Mouse (Mus musculus): ENCODE measurements at regions not wholly inside any gene's neighbourhood (a gene's known extent, or its start where the extent isn't known, plus 50 kb on each side); places are given as distances from the start of the nearest gene placed in this dataset.

GRCm38 (mm10) chr1:75639031-75640001 is 93.2 kb downstream of the Slc4a3 start:
- WGBS, result 49% methylated on average over 8 of the region's 8 CpGs
- Histone ChIP-seq H3K36me3 (ENCODE audit: insufficient read depth) (no peaks in the 10 kb centered on the region), H3K4me2 (ENCODE audit: low read depth) (no peak overlapping the region), H3K27ac (ENCODE audit: low read depth, low read length) (no peak overlapping the region), H3K4me3 (ENCODE audit: low read depth, low read length) (no peak overlapping the region), H3K9ac (no peak overlapping the region), H3K4me1 (ENCODE audit: insufficient read depth) (no peaks in the 10 kb centered on the region), H3K9me3 (ENCODE audit: low read length) (no peaks in the 10 kb centered on the region), H3K27me3 (ENCODE audit: insufficient read depth, low read length) (no peaks in the 10 kb centered on the region)
- TF ChIP-seq CTCF (IDR thresholded peaks at IDR 0.05; ENCODE audit: low read depth), result no peak
- DNase-seq (no peak), ATAC-seq (no peak)

- Histone ChIP-seq H3K4me2 (ENCODE audit: low read depth) (no peak overlapping the region), H3K27me3 (ENCODE audit: insufficient read depth, low read length) (no peaks in the 10 kb centered on the region), H3K36me3 (ENCODE audit: insufficient read depth) (no peaks in the 10 kb centered on the region), H3K9ac (no peak overlapping the region), H3K9me3 (ENCODE audit: low read length) (no peaks in the 10 kb centered on the region), H3K4me3 (ENCODE audit: low read depth, low read length) (no peak overlapping the region), H3K4me1 (ENCODE audit: insufficient read depth) (no peaks in the 10 kb centered on the region), H3K27ac (ENCODE audit: low read depth, low read length) (no peak overlapping the region)
- no peak for TF ChIP-seq CTCF (IDR thresholded peaks at IDR 0.05; ENCODE audit: low read depth)
- 67% methylated on average over 3 of the region's 3 CpGs for WGBS
- ATAC-seq, result no peak
- no peak for DNase-seq
These were observed 96.4 kb downstream of the Slc4a3 start for GRCm38 (mm10) chr1:75642496-75642895.

GRCm38 (mm10) chr1:75652547-75652946 is 106.5 kb downstream of the Slc4a3 start:
- H3K4me3 ChIP-seq (ENCODE audit: low read depth, low read length), result no peak overlapping the region
- peak; percentile 73 for TF ChIP-seq CTCF (IDR thresholded peaks at IDR 0.05; ENCODE audit: low read depth)
- ATAC-seq, result peak; percentile 40

GRCm38 (mm10) chr1:75652987-75653573 is 107.0 kb downstream of the Slc4a3 start:
- no peaks in the 10 kb centered on the region for H3K9me3 ChIP-seq (ENCODE audit: low read length)
- no peak overlapping the region; the same call in 1 of the 2 replicates for H3K4me3 ChIP-seq (ENCODE audit: low read depth, low read length)
- H3K27ac ChIP-seq (ENCODE audit: low read depth, low read length), result no peak overlapping the region; the same call in 1 of the 2 replicates
- no peaks in the 10 kb centered on the region for H3K36me3 ChIP-seq (ENCODE audit: insufficient read depth)
- ATAC-seq, result no peak; the same call in 1 of the 2 replicates
- 0 out of 2 replicates have a peak overlapping the region, but pooled peaks have one; percentile 40 for H3K4me2 ChIP-seq (ENCODE audit: low read depth)
- H3K4me1 ChIP-seq (ENCODE audit: insufficient read depth), result no peaks in the 10 kb centered on the region
- DNase-seq, result no peak
- no peak overlapping the region for H3K9ac ChIP-seq
- H3K27me3 ChIP-seq (ENCODE audit: insufficient read depth, low read length), result no peaks in the 10 kb centered on the region
- WGBS, result 41% methylated on average over 3 of the region's 3 CpGs
- no peak for TF ChIP-seq CTCF (IDR thresholded peaks at IDR 0.05; ENCODE audit: low read depth)

More at GRCm38 (mm10) chr1:75652547-75652946, 106.5 kb downstream of the Slc4a3 start:
- H3K4me1 ChIP-seq (ENCODE audit: insufficient read depth), result no peaks in the 10 kb centered on the region
- H3K27ac ChIP-seq (ENCODE audit: low read depth, low read length), result no peak overlapping the region
- 7% methylated on average over 10 of the region's 10 CpGs for WGBS
- no peaks in the 10 kb centered on the region for H3K36me3 ChIP-seq (ENCODE audit: insufficient read depth)
- no peaks in the 10 kb centered on the region for H3K27me3 ChIP-seq (ENCODE audit: insufficient read depth, low read length)
- no peak overlapping the region for H3K4me2 ChIP-seq (ENCODE audit: low read depth)
- H3K9ac ChIP-seq, result no peak overlapping the region
- DNase-seq, result peak; percentile 88
- H3K9me3 ChIP-seq (ENCODE audit: low read length), result no peaks in the 10 kb centered on the region

GRCm38 (mm10) chr1:75653671-75654076 is 107.6 kb downstream of the Slc4a3 start:
- WGBS, result 1% methylated on average over 9 of the region's 9 CpGs
- Histone ChIP-seq H3K27ac (ENCODE audit: low read depth, low read length) (no peak overlapping the region; the same call in 1 of the 2 replicates), H3K4me3 (ENCODE audit: low read depth, low read length) (peak overlapping the region; percentile 11; the same call in 1 of the 2 replicates), H3K4me1 (ENCODE audit: insufficient read depth) (no peaks in the 10 kb centered on the region), H3K9ac (no peak overlapping the region), H3K36me3 (ENCODE audit: insufficient read depth) (no peaks in the 10 kb centered on the region), H3K9me3 (ENCODE audit: low read length) (no peaks in the 10 kb centered on the region), H3K27me3 (ENCODE audit: insufficient read depth, low read length) (no peaks in the 10 kb centered on the region), H3K4me2 (ENCODE audit: low read depth) (peak overlapping the region; percentile 40)
- peak; percentile 80 for ATAC-seq
- peak; percentile 95 for TF ChIP-seq CTCF (IDR thresholded peaks at IDR 0.05; ENCODE audit: low read depth)
- DNase-seq, result peak; percentile 92

GRCm38 (mm10) chr1:75656592-75656991 is 110.5 kb downstream of the Slc4a3 start:
- Histone ChIP-seq H3K36me3 (ENCODE audit: insufficient read depth) (no peaks in the 10 kb centered on the region), H3K9me3 (ENCODE audit: low read length) (no peaks in the 10 kb centered on the region), H3K4me3 (ENCODE audit: low read depth, low read length) (no peak overlapping the region), H3K4me2 (ENCODE audit: low read depth) (no peak overlapping the region), H3K9ac (no peak overlapping the region), H3K27me3 (ENCODE audit: insufficient read depth, low read length) (no peaks in the 10 kb centered on the region), H3K4me1 (ENCODE audit: insufficient read depth) (no peaks in the 10 kb centered on the region), H3K27ac (ENCODE audit: low read depth, low read length) (no peak overlapping the region)
- DNase-seq, result no peak
- WGBS, result 66% methylated on average over 4 of the region's 4 CpGs
- no peak for ATAC-seq
- no peak for TF ChIP-seq CTCF (IDR thresholded peaks at IDR 0.05; ENCODE audit: low read depth)

Measured in forebrain, postnatal 0 days (tissue).